Mouse (Mus musculus): ENCODE measurements at regions not wholly inside any gene's neighbourhood (a gene's known extent, or its start where the extent isn't known, plus 50 kb on each side); places are given as distances from the start of the nearest gene placed in this dataset.

DNA sequence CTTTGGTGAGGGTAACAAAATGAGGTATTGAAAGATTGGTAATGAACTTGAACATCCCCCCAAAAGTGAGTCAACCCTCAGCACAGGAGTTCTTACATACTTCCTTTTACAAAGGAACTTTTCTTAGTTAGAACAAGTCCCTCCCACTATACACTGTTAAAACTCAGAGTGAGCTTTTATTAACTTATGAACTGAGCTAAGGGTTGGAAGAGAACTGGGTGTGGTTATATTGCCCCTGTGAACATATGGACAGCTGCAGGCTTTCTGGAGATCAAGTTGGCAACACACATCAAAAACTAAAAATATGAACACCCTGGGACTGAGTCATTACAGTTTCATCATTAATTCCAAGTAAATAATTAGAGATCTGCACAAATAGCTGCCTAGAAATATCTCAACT is 103.1 kb upstream of the Tmc3 start:
- TF ChIP-seq POLR2A (IDR thresholded peaks at IDR 0.05; ENCODE audit: borderline replicate concordance, low read depth, low read length) (no peak), CTCF (IDR thresholded peaks at IDR 0.05; ENCODE audit: low read depth, low read length) (no peak)
- Histone ChIP-seq H3K27ac (ENCODE audit: insufficient read depth, low read depth, low read length) (no peak overlapping the region), H3K4me3 (ENCODE audit: insufficient read depth, low read length) (no peak overlapping the region), H3K4me1 (ENCODE audit: control insufficient read depth, insufficient read depth, low read length) (peaks cover 35% of the 10 kb centered on the region)

DNA sequence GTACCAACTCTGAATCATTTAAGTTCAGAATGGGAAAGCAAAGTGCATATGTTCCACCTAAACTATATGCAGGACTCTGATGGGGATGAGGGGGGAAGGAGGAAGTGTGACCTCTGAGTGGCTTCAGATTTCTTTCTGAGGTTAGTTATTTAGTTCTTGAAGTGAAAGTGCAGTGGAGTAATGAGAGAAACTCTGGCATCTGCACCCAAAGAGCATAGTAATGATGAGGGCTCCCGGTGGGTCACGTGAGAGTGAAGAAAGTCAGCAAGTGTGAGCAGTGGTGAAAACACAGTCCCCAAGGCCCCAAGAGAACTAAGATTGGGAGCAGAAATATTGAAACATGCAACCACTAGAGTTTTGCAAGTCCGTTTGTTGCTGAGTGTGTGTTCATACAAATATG is 102.5 kb upstream of the Tmc3 start:
- no peak for TF ChIP-seq POLR2A (IDR thresholded peaks at IDR 0.05; ENCODE audit: borderline replicate concordance, low read depth, low read length)
- TF ChIP-seq CTCF (IDR thresholded peaks at IDR 0.05; ENCODE audit: low read depth, low read length) = no peak
- H3K27ac ChIP-seq (ENCODE audit: insufficient read depth, low read depth, low read length) = peak overlapping the region; percentile 75
- peaks cover 35% of the 10 kb centered on the region for H3K4me1 ChIP-seq (ENCODE audit: control insufficient read depth, insufficient read depth, low read length)
- peak overlapping the region; percentile 31 for H3K4me3 ChIP-seq (ENCODE audit: insufficient read depth, low read length)

DNA sequence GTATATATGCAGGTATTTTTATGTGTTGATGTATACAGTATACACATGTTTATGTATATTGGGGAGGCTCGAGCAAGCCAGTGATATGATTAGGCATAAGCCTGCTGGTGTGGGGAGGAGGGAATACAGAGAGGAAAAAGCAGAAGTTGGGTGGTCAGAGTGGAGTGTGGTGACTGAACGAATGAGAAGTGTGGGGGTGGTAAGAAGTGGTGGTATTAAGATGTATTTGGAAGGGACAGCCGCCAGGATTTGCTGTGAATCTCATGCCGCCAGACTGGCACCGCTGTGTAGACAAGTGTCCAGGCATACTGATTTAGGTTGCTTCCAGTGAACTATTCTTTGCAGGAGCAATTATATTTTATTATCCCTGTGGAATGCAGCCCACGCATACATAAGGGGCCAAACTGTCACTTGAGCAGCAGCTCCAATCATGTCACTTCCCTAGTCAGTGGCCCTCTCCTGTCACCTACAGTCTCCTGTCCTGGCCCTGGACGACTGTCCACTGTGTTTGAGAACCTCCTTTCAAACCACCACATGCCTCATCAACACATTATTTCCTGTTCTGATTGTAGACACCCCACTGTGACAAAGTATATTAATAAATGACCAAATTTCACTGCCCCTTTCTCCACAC is 101.9 kb upstream of the Tmc3 start:
- Histone ChIP-seq H3K4me3 (ENCODE audit: insufficient read depth, low read length) (peak overlapping the region; percentile 2; the same call in 1 of the 2 replicates), H3K4me1 (ENCODE audit: control insufficient read depth, insufficient read depth, low read length) (peaks cover 35% of the 10 kb centered on the region), H3K27ac (ENCODE audit: insufficient read depth, low read depth, low read length) (peak overlapping the region; percentile 75)
- TF ChIP-seq POLR2A (IDR thresholded peaks at IDR 0.05; ENCODE audit: borderline replicate concordance, low read depth, low read length) (no peak), CTCF (IDR thresholded peaks at IDR 0.05; ENCODE audit: low read depth, low read length) (no peak)

DNA sequence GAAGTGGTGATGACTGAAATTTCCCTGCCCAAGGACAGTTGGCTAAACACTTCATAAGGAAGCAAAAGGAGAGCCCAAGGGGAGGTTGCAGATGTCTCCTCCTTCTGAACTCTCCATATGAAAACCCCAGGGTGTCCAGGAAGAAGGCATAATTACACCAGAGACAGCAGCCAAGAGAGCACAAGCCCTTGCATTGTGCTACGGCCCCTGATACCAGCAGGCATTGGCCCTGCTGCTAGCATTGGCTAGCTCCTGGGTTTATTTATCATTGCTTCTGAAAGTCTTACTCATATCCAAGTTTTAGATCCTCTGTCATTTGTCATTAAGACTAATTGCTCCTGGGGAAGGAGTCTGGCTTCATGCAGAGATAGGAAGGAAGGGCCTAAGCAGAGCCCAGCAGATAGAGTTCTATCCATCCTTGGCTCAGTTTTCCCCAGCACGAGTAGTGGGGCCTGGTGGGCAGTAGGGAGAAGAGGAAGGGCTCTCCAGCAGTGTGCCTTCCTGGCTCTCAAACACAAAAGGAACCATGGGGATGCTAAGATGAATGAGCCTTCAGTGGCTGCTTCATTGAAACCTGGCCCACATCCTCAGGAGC is 98.5 kb upstream of the Tmc3 start:
- Histone ChIP-seq H3K4me1 (ENCODE audit: control insufficient read depth, insufficient read depth, low read length) (peaks cover 35% of the 10 kb centered on the region), H3K27ac (ENCODE audit: insufficient read depth, low read depth, low read length) (no peak overlapping the region), H3K4me3 (ENCODE audit: insufficient read depth, low read length) (no peak overlapping the region)
- TF ChIP-seq CTCF (IDR thresholded peaks at IDR 0.05; ENCODE audit: low read depth, low read length) = no peak
- TF ChIP-seq POLR2A (IDR thresholded peaks at IDR 0.05; ENCODE audit: borderline replicate concordance, low read depth, low read length) = no peak

DNA sequence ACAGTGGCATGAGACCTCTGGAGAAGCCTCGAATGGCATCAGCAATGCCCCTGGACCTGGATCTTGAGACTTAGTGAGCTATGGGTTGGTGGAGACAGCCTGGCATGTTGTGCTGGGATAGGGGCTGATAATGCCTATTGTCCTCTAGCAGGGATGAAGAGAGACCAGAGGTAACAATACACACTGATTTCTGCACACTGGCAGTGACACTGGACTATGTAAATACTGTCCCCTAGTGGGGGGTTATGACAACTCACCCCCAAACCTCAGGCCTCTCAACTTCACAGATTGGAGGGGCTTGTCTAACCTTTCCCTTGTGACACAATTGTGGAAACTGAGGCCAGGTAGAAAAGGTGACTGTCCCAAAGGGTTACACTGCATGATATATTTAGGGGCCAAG is 94.9 kb upstream of the Tmc3 start:
- TF ChIP-seq POLR2A (IDR thresholded peaks at IDR 0.05; ENCODE audit: borderline replicate concordance, low read depth, low read length) (no peak), CTCF (IDR thresholded peaks at IDR 0.05; ENCODE audit: low read depth, low read length) (peak; percentile 34; the same call in 1 of the 2 replicates)
- no peak overlapping the region for H3K27ac ChIP-seq (ENCODE audit: insufficient read depth, low read depth, low read length)
- H3K4me1 ChIP-seq (ENCODE audit: control insufficient read depth, insufficient read depth, low read length) = peaks cover 4% of the 10 kb centered on the region
- no peak overlapping the region for H3K4me3 ChIP-seq (ENCODE audit: insufficient read depth, low read length)

DNA sequence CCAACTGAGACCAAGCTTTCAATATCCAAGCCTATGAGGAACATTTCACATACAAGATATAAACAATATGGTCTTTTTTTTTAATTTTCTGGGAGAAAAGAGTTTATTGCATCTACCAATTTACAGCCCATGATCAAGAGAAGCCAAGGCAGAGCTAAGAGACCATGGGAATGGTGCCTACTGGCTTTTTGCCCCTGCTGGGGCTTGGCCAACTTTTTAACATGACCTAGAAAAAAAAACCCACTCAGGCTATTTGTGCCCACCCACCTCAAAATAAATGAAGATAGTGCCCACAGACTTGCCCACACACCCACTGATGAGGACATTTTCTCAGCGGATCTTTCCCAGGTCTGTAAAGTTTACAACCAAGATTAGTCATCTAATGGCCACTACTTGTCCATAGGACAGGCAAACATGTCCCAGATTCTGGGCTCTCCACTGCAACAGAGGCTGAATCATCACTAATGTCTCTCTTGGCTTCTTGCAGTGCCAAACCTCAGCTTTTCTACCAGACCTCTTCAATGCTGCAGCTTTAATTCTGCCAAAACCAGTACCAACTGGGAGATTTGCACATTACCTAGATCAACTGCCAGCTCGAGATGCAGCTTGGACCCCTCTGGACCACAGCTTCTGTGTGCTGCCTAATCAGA is 79.6 kb upstream of the Tmc3 start:
- Histone ChIP-seq H3K4me3 (ENCODE audit: insufficient read depth, low read length) (no peak overlapping the region), H3K4me1 (ENCODE audit: control insufficient read depth, insufficient read depth, low read length) (no peaks in the 10 kb centered on the region), H3K27ac (ENCODE audit: insufficient read depth, low read depth, low read length) (no peak overlapping the region)
- TF ChIP-seq POLR2A (IDR thresholded peaks at IDR 0.05; ENCODE audit: borderline replicate concordance, low read depth, low read length) = no peak
- no peak for TF ChIP-seq CTCF (IDR thresholded peaks at IDR 0.05; ENCODE audit: low read depth, low read length)

DNA sequence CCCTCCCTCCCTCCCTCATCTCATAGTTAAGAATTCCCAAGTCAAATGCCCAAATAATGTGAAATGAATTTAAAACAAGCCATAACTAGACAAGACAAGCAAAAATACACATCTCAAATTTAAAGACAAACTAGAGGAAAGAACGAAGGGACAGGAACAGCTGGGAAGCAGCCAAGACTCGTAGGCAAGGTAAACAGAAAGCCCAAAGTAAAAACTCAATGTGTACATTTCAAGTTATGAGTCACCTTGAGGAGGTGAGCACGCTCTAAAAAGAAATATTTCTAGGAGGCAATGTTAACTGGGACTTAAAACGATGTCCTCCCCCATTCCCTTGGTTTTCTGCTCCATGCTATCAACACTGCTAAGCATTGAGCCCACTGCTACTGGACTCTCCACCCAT is 68.4 kb upstream of the Tmc3 start:
- H3K4me3 ChIP-seq (ENCODE audit: insufficient read depth, low read length) = no peak overlapping the region
- no peaks in the 10 kb centered on the region for H3K4me1 ChIP-seq (ENCODE audit: control insufficient read depth, insufficient read depth, low read length)
- TF ChIP-seq CTCF (IDR thresholded peaks at IDR 0.05; ENCODE audit: low read depth, low read length) (no peak), POLR2A (IDR thresholded peaks at IDR 0.05; ENCODE audit: borderline replicate concordance, low read depth, low read length) (no peak)
- H3K27ac ChIP-seq (ENCODE audit: insufficient read depth, low read depth, low read length) = no peak overlapping the region

DNA sequence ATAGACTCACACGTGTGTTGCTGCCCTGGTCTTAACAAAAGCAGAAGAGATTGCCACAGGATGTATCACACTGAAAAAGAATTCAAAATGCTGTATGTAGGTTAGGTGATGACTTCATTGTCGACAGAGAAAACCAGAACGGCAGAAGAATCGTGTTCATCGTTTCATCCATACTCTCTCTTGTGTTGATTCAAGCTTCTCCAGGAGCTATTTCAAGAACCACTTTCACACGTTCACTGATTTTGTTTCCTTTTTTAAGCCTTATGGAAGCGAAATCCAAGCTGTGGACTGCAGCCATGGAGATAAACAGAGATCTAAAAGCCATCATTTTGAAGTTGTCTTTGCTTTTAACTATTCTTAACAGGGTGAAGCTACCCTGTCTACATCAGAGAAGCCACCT is 63.2 kb upstream of the Tmc3 start:
- Histone ChIP-seq H3K27ac (ENCODE audit: insufficient read depth, low read depth, low read length) (no peak overlapping the region), H3K4me3 (ENCODE audit: insufficient read depth, low read length) (no peak overlapping the region), H3K4me1 (ENCODE audit: control insufficient read depth, insufficient read depth, low read length) (no peaks in the 10 kb centered on the region)
- no peak for TF ChIP-seq POLR2A (IDR thresholded peaks at IDR 0.05; ENCODE audit: borderline replicate concordance, low read depth, low read length)
- no peak for TF ChIP-seq CTCF (IDR thresholded peaks at IDR 0.05; ENCODE audit: low read depth, low read length)

Measured in bone marrow macrophage, adult 2 months (primary cell).